12 mouse cellular contexts compared by ENCODE assay signal in the genomic region with DNA sequence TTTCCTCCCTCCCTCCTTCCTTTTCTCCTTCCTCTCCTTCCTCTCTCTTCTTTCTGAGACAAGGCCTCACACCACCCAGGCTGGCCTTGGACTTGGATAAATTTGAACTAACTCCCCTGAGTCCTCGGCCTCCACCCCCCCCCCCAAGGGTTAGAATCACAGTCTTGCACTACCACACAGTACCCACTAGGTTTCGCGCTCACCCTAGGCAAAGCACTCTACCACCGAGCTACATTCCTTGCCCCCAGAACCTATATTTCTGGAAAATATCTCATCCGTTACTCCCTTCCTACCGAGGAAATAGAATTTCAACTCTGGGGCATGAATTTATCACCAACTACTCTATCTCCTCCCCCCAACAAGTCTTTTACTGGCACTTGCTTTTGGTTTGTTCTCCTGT. TPM values are rescaled to one million over a fixed set of nuclear protein-coding genes. Genes with fewer than 3 reads are reported as not detected.
DNase-seq lines count a peak whose midpoint lies in the region; ATAC-seq and TF ChIP-seq lines count a peak whose summit lies in the region.
"Had no signal": no experiment of that assay in that cellular context is flagged by ENCODE, and none has a peak within 500 bp of the region (broad histone marks: within the 10 kb centered on the region; RNA-seq: fewer than 3 reads in every experiment).

No protein-coding gene starts in this region.

- H3K36me3 ChIP-seq in kidney, embryonic 16.5 days (ENCODE audit: insufficient read depth, low read length), result no peaks in the 10 kb centered on the region
- no peaks in the 10 kb centered on the region for H3K36me3 ChIP-seq in lung, embryonic 16.5 days (ENCODE audit: control insufficient read depth, insufficient read depth, low read length)
- H3K36me3 ChIP-seq in small intestine, adult 2 months (ENCODE audit: control insufficient read depth, insufficient read depth, low read length), result no peaks in the 10 kb centered on the region
- H3K36me3 ChIP-seq in forebrain, embryonic 10.5 days (replicated peaks), result no peaks in the 10 kb centered on the region
- H3K36me3 ChIP-seq: liver, embryonic 15.5 days; stomach, embryonic 15.5 days had no signal

- WGBS in kidney, embryonic 16.5 days, result 60% methylated on average over 6 of the region's 6 CpGs
- whole genome bisulfite sequencing in lung, embryonic 16.5 days, result 40% methylated on average over 6 of the region's 6 CpGs
- 52% methylated on average over 6 of the region's 6 CpGs for WGBS in small intestine, adult 2 months
- 73% methylated on average over 6 of the region's 6 CpGs for whole genome bisulfite sequencing in forebrain, embryonic 10.5 days

- TF ChIP-seq POLR2A in small intestine, adult 2 months (IDR thresholded peaks at IDR 0.05; ENCODE audit: low read depth, low read length), result no peak

- DNase-seq in adrenal gland, postnatal 10 days, result peak; percentile 37
- DNase-seq in adrenal gland, adult 18-20 months (ENCODE audit: low spot score in 2 of 2), result no peak
- DNase-seq in kidney, adult 8-10 months, result no peak
- DNase-seq in lung, postnatal 25 days (ENCODE audit: low spot score), result no peak
- DNase-seq in forebrain, embryonic 10.5 days (ENCODE audit: extremely low spot score, low spot score), result no peak
- DNase-seq: right cerebral cortex, postnatal 25 days had no signal

- no peak overlapping the region for H3K9ac ChIP-seq in kidney, embryonic 16.5 days (replicated peaks; ENCODE audit: low read length)
- no peak overlapping the region for H3K9ac ChIP-seq in lung, embryonic 16.5 days (ENCODE audit: low read length)
- H3K9ac ChIP-seq: liver, embryonic 15.5 days; stomach, embryonic 15.5 days had no signal

- no peaks in the 10 kb centered on the region for H3K9me3 ChIP-seq in kidney, embryonic 16.5 days (ENCODE audit: low read length)
- no peaks in the 10 kb centered on the region for H3K9me3 ChIP-seq in lung, embryonic 16.5 days (ENCODE audit: control insufficient read depth, low read length)
- H3K9me3 ChIP-seq in forebrain, embryonic 10.5 days, result no peaks in the 10 kb centered on the region
- H3K9me3 ChIP-seq: liver, embryonic 15.5 days; stomach, embryonic 15.5 days had no signal

- TF ChIP-seq CTCF in small intestine, adult 2 months (IDR thresholded peaks at IDR 0.05; ENCODE audit: extremely low read depth, insufficient read length, insufficient replicate concordance, low read depth, low read length), result peak; percentile 22; the same call in 1 of the 2 replicates

- no peaks in the 10 kb centered on the region for H3K27me3 ChIP-seq in kidney, embryonic 16.5 days (ENCODE audit: insufficient read depth, low read length)
- H3K27me3 ChIP-seq in lung, embryonic 16.5 days (ENCODE audit: control insufficient read depth, insufficient read depth, low read depth, low read length), result no peaks in the 10 kb centered on the region
- no peaks in the 10 kb centered on the region for H3K27me3 ChIP-seq in small intestine, adult 2 months (ENCODE audit: control insufficient read depth, insufficient read depth, low read length)
- H3K27me3 ChIP-seq in forebrain, embryonic 10.5 days (ENCODE audit: poor library complexity, severe bottlenecking), result no peaks in the 10 kb centered on the region
- H3K27me3 ChIP-seq: liver, embryonic 15.5 days; stomach, embryonic 15.5 days had no signal

- no peak overlapping the region for H3K4me3 ChIP-seq in kidney, embryonic 16.5 days (ENCODE audit: low read length)
- H3K4me3 ChIP-seq in lung, embryonic 16.5 days (ENCODE audit: low read length), result no peak overlapping the region
- no peak overlapping the region for H3K4me3 ChIP-seq in small intestine, adult 2 months (ENCODE audit: low read depth, low read length)
- no peak overlapping the region for H3K4me3 ChIP-seq in forebrain, embryonic 10.5 days
- H3K4me3 ChIP-seq: liver, embryonic 15.5 days; stomach, embryonic 15.5 days had no signal

- no peak overlapping the region for H3K27ac ChIP-seq in kidney, embryonic 16.5 days (ENCODE audit: low read length)
- no peak overlapping the region for H3K27ac ChIP-seq in lung, embryonic 16.5 days (ENCODE audit: low read length)
- no peak overlapping the region for H3K27ac ChIP-seq in small intestine, adult 2 months (ENCODE audit: insufficient read depth, low read depth, low read length)
- no peak overlapping the region for H3K27ac ChIP-seq in forebrain, embryonic 10.5 days
- H3K27ac ChIP-seq: liver, embryonic 15.5 days; stomach, embryonic 15.5 days had no signal

- peaks cover 6% of the 10 kb centered on the region; the same call in 1 of the 2 replicates for H3K4me1 ChIP-seq in kidney, embryonic 16.5 days (ENCODE audit: insufficient read depth, low read length)
- peaks cover 16% of the 10 kb centered on the region for H3K4me1 ChIP-seq in lung, embryonic 16.5 days (replicated peaks; ENCODE audit: control insufficient read depth, insufficient read depth, low read length)
- H3K4me1 ChIP-seq in small intestine, adult 2 months (ENCODE audit: control insufficient read depth, insufficient read depth, insufficient read length, low read length), result no peaks in the 10 kb centered on the region
- 0 out of 2 replicates have a peak, but pooled peaks cover 4% of the 10 kb centered on the region for H3K4me1 ChIP-seq in forebrain, embryonic 10.5 days
- H3K4me1 ChIP-seq: liver, embryonic 15.5 days had no signal

- 0 out of 2 replicates have a peak, but pooled peaks have one; percentile 49 for ATAC-seq in kidney, embryonic 16.5 days (ENCODE audit: low FRiP score, low TSS enrichment)
- ATAC-seq in lung, embryonic 16.5 days (ENCODE audit: low read depth), result peak; percentile 62; the same call in 1 of the 2 replicates

- no peak overlapping the region for H3K4me2 ChIP-seq in kidney, embryonic 16.5 days (replicated peaks; ENCODE audit: low read depth, low read length)
- H3K4me2 ChIP-seq in lung, embryonic 16.5 days (ENCODE audit: low read depth, low read length), result no peak overlapping the region
- H3K4me2 ChIP-seq: liver, embryonic 15.5 days; stomach, embryonic 15.5 days had no signal

RNA-seq across cellular contexts. Expression of a gene that starts 40.7 kb away (rescaled TPM):
- 10 to 100 TPM; 28.3 to 38.3 TPM for total RNA-seq in adrenal gland, postnatal 10 days (2021)
- total RNA-seq in adrenal gland, adult 18-20 months (2021), result 10 to 100 TPM; 18.6 to 20.0 TPM
- 9.1 and 9.2 TPM in 2 replicates for polyA plus RNA-seq in kidney, embryonic 16.5 days (2015; fragmentation: Nextera tagmentation; extraction: Ambion mirVana)
- 13.2 and 15.5 TPM in 2 replicates for polyA plus RNA-seq in lung, embryonic 16.5 days (2015; fragmentation: Nextera tagmentation; extraction: Ambion mirVana)
- polyA plus RNA-seq in small intestine, adult 2 months (2012; rRNA removed), result 19.3 and 21.9 TPM in 2 replicates
- 5.4 and 5.6 TPM in 2 replicates for polyA plus RNA-seq in forebrain, embryonic 10.5 days (2016; fragmentation: Nextera tagmentation; extraction: Ambion mirVana)

RNA-seq across cellular contexts. Expression of a gene that starts 43.7 kb away (rescaled TPM):
- 1 to 10 TPM; 8.6 to 9.9 TPM for total RNA-seq in adrenal gland, postnatal 10 days (2021)
- 10 to 100 TPM; 18.0 to 86.4 TPM for total RNA-seq in adrenal gland, adult 18-20 months (2021)
- 3.0 and 3.2 TPM in 2 replicates for polyA plus RNA-seq in kidney, embryonic 16.5 days (2015; fragmentation: Nextera tagmentation; extraction: Ambion mirVana)
- polyA plus RNA-seq in lung, embryonic 16.5 days (2015; fragmentation: Nextera tagmentation; extraction: Ambion mirVana), result 4.9 and 6.5 TPM in 2 replicates
- 7.6 and 16.7 TPM in 2 replicates for polyA plus RNA-seq in small intestine, adult 2 months (2012; rRNA removed)
- polyA plus RNA-seq in forebrain, embryonic 10.5 days (2016; fragmentation: Nextera tagmentation; extraction: Ambion mirVana), result 0.24 and 0.25 TPM in 2 replicates
- total RNA-seq: monocyte, adult 5-6 weeks had no signal
